Mouse (Mus musculus): ENCODE measurements around the gene Macrod2. TPM values are rescaled to one million over a fixed set of nuclear protein-coding genes. Genes with fewer than 3 reads are reported as not detected.

Macrod2 gene
- polyA plus RNA-seq, 1 experiment from 2014 or later, result 45.9 TPM

DNA sequence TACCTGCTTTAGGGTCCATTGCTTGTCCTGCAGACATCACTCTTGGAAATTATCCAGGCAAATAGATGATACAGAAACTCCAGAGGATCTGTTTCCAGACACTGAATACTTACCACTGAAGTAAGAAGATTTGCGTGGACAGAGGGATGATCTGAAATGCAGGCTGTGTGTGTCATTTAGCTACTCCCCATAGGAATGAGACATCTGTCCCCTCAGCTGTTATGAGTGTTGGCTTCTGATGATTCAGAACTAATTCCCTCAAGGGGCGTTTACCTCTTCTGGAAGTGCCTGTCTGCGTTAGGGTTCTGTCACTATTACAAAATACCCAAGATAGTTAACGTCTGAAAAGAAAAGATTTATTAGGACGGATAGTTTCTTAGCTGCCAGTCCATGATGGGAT lies 576.7 kb downstream of the Macrod2 start:
- H3K27ac ChIP-seq (ENCODE audit: low read depth, low read length), result no peak overlapping the region
- no peaks in the 10 kb centered on the region for H3K9me3 ChIP-seq (ENCODE audit: control insufficient read depth, low read length)
- no peak overlapping the region for H3K9ac ChIP-seq (ENCODE audit: low read length)
- no peak overlapping the region for H3K4me2 ChIP-seq
- DNase-seq (ENCODE audit: low spot score, missing footprints) (no peak), ATAC-seq (ENCODE audit: low FRiP score) (no peak)
- H3K27me3 ChIP-seq (ENCODE audit: control insufficient read depth, insufficient read depth, low read length), result no peaks in the 10 kb centered on the region
- H3K4me1 ChIP-seq (ENCODE audit: control insufficient read depth, insufficient read depth, low read length), result no peaks in the 10 kb centered on the region
- WGBS, result 75% methylated on average over 5 of the region's 5 CpGs
- H3K36me3 ChIP-seq (ENCODE audit: control insufficient read depth, insufficient read depth, low read length), result no peaks in the 10 kb centered on the region
- H3K4me3 ChIP-seq (ENCODE audit: low read depth, low read length), result no peak overlapping the region

DNA sequence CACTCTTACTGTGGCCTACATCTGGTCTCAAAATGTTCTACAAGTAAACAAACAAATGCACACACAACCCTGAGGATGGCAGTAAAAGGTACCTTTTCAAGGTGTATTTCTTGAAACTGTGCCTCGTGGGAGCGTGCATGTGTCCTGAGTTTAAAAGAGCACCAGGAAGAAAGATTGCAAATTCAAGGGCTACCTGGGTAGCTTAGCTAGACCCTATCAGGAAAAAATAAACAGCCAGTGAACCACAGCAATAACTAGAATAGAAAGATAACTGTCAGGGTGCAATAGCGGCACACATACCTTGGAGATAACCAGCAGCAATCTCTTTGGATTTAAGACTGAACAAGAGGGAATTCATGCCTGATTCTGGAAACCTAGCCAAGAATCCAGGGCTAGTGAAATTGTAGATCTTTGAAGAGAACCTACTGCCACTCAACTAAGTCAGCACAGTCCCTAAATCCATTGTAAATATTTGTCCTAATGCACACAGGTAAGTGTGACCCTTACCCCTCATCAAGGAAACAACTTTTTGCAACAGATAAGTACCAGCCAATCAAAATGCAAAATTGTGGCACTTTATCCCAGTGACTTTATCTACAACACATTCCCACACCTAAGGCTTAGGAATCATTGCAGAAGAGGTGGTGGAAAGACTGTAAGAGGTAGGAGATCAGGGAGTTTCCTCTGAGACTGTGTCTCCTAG lies 590.7 kb downstream of the Macrod2 start:
- no peak overlapping the region for H3K4me3 ChIP-seq (ENCODE audit: low read depth, low read length)
- 92% methylated on average over 3 of the region's 3 CpGs for WGBS
- H3K27ac ChIP-seq (ENCODE audit: low read depth, low read length), result no peak overlapping the region
- ATAC-seq (ENCODE audit: low FRiP score) (no peak), DNase-seq (ENCODE audit: low spot score, missing footprints) (no peak)
- no peaks in the 10 kb centered on the region for H3K27me3 ChIP-seq (ENCODE audit: control insufficient read depth, insufficient read depth, low read length)
- no peak overlapping the region for H3K4me2 ChIP-seq
- no peak overlapping the region for H3K9ac ChIP-seq (ENCODE audit: low read length)
- H3K36me3 ChIP-seq (ENCODE audit: control insufficient read depth, insufficient read depth, low read length), result no peaks in the 10 kb centered on the region
- H3K4me1 ChIP-seq (ENCODE audit: control insufficient read depth, insufficient read depth, low read length), result no peaks in the 10 kb centered on the region
- no peaks in the 10 kb centered on the region for H3K9me3 ChIP-seq (ENCODE audit: control insufficient read depth, low read length)

DNA sequence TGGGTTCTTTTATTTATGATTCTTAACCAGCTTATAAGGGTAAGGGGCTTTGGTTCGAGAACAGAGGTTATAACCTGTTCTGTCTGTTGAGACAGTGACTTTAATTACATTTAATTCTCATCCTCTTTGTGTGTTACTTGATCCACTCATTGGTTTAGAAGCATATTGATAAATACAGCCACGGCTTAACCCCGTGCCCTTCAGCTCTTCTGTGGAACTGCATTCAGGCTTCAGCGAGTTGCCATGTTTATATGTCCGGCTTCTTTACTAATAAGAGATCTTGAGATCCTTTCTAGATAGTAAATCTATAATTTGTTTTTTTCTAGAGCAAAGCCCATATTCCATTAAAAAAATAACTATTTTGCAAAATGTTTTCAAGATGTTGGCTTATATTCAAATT lies 608.7 kb downstream of the Macrod2 start:
- Histone ChIP-seq H3K4me3 (ENCODE audit: low read depth, low read length) (no peak overlapping the region), H3K27ac (ENCODE audit: low read depth, low read length) (no peak overlapping the region), H3K4me2 (no peak overlapping the region), H3K36me3 (ENCODE audit: control insufficient read depth, insufficient read depth, low read length) (no peaks in the 10 kb centered on the region), H3K27me3 (ENCODE audit: control insufficient read depth, insufficient read depth, low read length) (no peaks in the 10 kb centered on the region), H3K9me3 (ENCODE audit: control insufficient read depth, low read length) (no peaks in the 10 kb centered on the region), H3K9ac (ENCODE audit: low read length) (no peak overlapping the region), H3K4me1 (ENCODE audit: control insufficient read depth, insufficient read depth, low read length) (no peaks in the 10 kb centered on the region)
- 14% methylated on average over 5 of the region's 5 CpGs for WGBS
- ATAC-seq (ENCODE audit: low FRiP score), result peak; percentile 54; the same call in 1 of the 2 replicates
- DNase-seq (ENCODE audit: low spot score, missing footprints), result peak; percentile 88

DNA sequence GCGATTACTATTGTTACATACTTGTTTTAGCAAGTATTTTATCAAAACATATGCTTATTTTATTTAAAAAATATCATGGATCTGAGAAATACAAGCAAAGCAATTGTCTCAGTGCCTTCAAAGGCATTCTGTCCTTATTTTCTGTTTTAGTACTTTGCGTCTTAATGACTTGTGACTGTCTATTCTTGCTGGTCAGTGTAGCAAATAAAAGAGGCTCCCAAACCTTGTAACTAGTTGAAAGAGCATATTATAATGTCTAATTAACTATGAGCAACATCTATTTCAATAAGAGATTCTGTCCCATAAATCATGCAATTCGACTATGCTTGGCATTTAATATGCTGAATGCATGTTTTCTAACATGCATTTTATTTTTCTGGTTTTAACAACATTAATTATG lies 609.2 kb downstream of the Macrod2 start:
- Histone ChIP-seq H3K9ac (ENCODE audit: low read length) (no peak overlapping the region), H3K36me3 (ENCODE audit: control insufficient read depth, insufficient read depth, low read length) (no peaks in the 10 kb centered on the region), H3K4me3 (ENCODE audit: low read depth, low read length) (no peak overlapping the region), H3K4me2 (no peak overlapping the region), H3K9me3 (ENCODE audit: control insufficient read depth, low read length) (no peaks in the 10 kb centered on the region), H3K27ac (ENCODE audit: low read depth, low read length) (no peak overlapping the region), H3K27me3 (ENCODE audit: control insufficient read depth, insufficient read depth, low read length) (no peaks in the 10 kb centered on the region), H3K4me1 (ENCODE audit: control insufficient read depth, insufficient read depth, low read length) (no peaks in the 10 kb centered on the region)
- DNase-seq (ENCODE audit: low spot score, missing footprints) (peak; percentile 41), ATAC-seq (ENCODE audit: low FRiP score) (no peak)
- 59% methylated on average over 3 of the region's 3 CpGs for WGBS

DNA sequence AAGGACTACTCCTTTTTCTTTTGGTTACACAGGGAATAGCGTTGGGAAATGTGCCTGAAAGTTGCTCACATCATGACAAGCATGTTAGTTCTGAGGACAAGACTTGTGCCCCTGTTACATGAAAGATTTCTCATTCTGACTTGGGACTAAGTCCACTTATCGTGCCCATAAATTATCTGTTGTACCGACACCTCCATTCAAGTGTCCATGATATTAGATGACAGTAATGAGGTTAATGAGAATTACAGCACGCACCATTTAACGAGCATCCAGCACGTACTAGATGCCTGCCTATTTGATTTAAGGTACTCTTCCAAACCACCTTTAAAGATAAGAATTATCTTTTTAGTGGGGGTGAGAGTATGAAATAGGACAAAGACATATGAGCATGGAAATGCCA lies 610.5 kb downstream of the Macrod2 start:
- H3K4me1 ChIP-seq (ENCODE audit: control insufficient read depth, insufficient read depth, low read length), result no peaks in the 10 kb centered on the region
- DNase-seq (ENCODE audit: low spot score, missing footprints) (peak; percentile 72), ATAC-seq (ENCODE audit: low FRiP score) (no peak)
- no peak overlapping the region for H3K4me2 ChIP-seq
- H3K36me3 ChIP-seq (ENCODE audit: control insufficient read depth, insufficient read depth, low read length), result no peaks in the 10 kb centered on the region
- H3K27ac ChIP-seq (ENCODE audit: low read depth, low read length), result no peak overlapping the region
- no peaks in the 10 kb centered on the region for H3K9me3 ChIP-seq (ENCODE audit: control insufficient read depth, low read length)
- no peak overlapping the region for H3K9ac ChIP-seq (ENCODE audit: low read length)
- H3K4me3 ChIP-seq (ENCODE audit: low read depth, low read length), result no peak overlapping the region
- no peaks in the 10 kb centered on the region for H3K27me3 ChIP-seq (ENCODE audit: control insufficient read depth, insufficient read depth, low read length)
- WGBS, result 91% methylated on average over 6 of the region's 6 CpGs

DNA sequence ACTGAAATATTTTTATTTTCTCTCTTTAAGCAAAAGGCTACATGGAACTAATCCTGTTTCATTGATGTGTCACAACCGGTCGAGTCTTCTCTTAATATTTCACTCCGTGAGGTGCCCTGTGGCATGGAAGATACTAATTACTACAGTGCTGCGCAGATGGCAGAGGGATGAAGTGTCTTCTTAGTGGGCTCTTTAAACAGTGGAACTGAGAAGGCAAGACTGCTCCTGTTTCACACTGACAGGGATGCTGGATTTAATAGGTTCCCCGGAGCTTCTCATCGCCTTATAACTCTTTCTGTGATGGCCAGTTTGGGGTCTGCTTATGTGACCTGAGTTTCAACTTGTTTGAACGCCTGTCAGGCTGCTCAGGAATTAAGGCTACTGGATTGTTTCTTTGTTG lies 612.6 kb downstream of the Macrod2 start:
- Histone ChIP-seq H3K4me1 (ENCODE audit: control insufficient read depth, insufficient read depth, low read length) (no peaks in the 10 kb centered on the region), H3K36me3 (ENCODE audit: control insufficient read depth, insufficient read depth, low read length) (no peaks in the 10 kb centered on the region), H3K4me3 (ENCODE audit: low read depth, low read length) (no peak overlapping the region), H3K9me3 (ENCODE audit: control insufficient read depth, low read length) (no peaks in the 10 kb centered on the region), H3K9ac (ENCODE audit: low read length) (no peak overlapping the region), H3K27me3 (ENCODE audit: control insufficient read depth, insufficient read depth, low read length) (no peaks in the 10 kb centered on the region), H3K4me2 (no peak overlapping the region), H3K27ac (ENCODE audit: low read depth, low read length) (no peak overlapping the region)
- 54% methylated on average over 7 of the region's 7 CpGs for WGBS
- DNase-seq (ENCODE audit: low spot score, missing footprints) (no peak), ATAC-seq (ENCODE audit: low FRiP score) (no peak)

DNA sequence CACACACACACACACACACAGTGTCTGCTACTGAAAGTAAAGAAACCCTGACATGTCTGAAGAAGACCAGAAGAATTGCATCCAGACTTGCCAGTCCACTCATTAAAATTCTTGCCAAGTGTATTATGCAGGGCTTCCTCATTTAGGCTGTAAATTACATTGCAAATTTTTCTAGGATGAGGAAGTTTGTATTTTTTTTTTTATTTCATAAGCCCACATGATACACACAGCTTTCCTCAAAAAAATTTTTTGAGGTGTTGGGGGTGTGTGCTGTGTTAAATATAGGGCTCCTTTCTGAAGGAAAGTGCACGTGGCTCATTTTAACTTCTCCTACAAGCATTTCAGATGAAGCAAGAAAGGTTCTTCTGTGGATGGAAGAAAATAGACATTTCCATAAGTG lies 613.3 kb downstream of the Macrod2 start:
- H3K4me2 ChIP-seq, result no peak overlapping the region
- H3K4me1 ChIP-seq (ENCODE audit: control insufficient read depth, insufficient read depth, low read length), result no peaks in the 10 kb centered on the region
- H3K27me3 ChIP-seq (ENCODE audit: control insufficient read depth, insufficient read depth, low read length), result no peaks in the 10 kb centered on the region
- H3K9me3 ChIP-seq (ENCODE audit: control insufficient read depth, low read length), result no peaks in the 10 kb centered on the region
- 77% methylated on average over 1 of the region's 1 CpGs for WGBS
- H3K9ac ChIP-seq (ENCODE audit: low read length), result no peak overlapping the region
- no peaks in the 10 kb centered on the region for H3K36me3 ChIP-seq (ENCODE audit: control insufficient read depth, insufficient read depth, low read length)
- no peak overlapping the region for H3K27ac ChIP-seq (ENCODE audit: low read depth, low read length)
- ATAC-seq (ENCODE audit: low FRiP score), result no peak
- H3K4me3 ChIP-seq (ENCODE audit: low read depth, low read length), result no peak overlapping the region
- DNase-seq (ENCODE audit: low spot score, missing footprints), result peak; percentile 45

DNA sequence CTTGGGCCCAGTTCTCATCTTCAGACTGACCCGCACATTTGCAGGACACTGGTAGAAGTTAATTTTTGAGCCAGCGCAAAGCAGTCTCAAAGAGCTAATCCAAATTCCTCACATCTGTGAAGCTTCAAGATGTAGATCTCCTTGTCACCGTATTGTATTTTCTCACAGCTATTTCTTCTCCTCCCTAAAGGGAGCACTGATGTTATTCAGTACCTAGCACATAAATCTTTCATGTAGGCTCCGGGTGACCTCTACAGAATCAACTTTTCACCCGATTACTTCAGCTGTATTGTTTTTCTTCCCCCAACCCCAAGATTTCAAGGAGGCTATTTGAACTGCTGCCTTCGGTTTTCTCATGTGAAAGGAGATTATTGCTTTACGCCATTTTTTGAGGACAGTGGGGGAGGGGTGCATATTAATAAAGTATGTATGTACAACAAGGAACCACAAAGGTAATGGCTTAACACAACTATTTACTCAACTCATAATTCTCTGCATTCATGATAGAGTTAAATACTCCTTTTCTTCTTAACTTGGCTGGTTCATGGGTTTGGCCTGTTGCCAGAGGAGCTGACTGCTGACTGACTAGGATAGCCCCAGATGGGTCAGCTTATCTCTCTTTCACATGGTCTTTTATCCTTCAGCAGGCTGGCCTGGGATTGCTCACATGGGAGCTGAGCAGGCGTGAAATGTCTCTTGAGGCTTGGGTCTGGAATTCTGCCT lies 618.5 kb downstream of the Macrod2 start:
- Histone ChIP-seq H3K36me3 (ENCODE audit: control insufficient read depth, insufficient read depth, low read length) (no peaks in the 10 kb centered on the region), H3K9ac (ENCODE audit: low read length) (no peak overlapping the region), H3K9me3 (ENCODE audit: control insufficient read depth, low read length) (no peaks in the 10 kb centered on the region), H3K27me3 (ENCODE audit: control insufficient read depth, insufficient read depth, low read length) (no peaks in the 10 kb centered on the region), H3K4me2 (no peak overlapping the region), H3K27ac (ENCODE audit: low read depth, low read length) (no peak overlapping the region), H3K4me3 (ENCODE audit: low read depth, low read length) (no peak overlapping the region), H3K4me1 (ENCODE audit: control insufficient read depth, insufficient read depth, low read length) (peaks cover 2% of the 10 kb centered on the region; the same call in 1 of the 2 replicates)
- ATAC-seq (ENCODE audit: low FRiP score) (peak; percentile 64), DNase-seq (ENCODE audit: low spot score, missing footprints) (peak; percentile 84)
- 61% methylated on average over 8 of the region's 8 CpGs for WGBS

DNA sequence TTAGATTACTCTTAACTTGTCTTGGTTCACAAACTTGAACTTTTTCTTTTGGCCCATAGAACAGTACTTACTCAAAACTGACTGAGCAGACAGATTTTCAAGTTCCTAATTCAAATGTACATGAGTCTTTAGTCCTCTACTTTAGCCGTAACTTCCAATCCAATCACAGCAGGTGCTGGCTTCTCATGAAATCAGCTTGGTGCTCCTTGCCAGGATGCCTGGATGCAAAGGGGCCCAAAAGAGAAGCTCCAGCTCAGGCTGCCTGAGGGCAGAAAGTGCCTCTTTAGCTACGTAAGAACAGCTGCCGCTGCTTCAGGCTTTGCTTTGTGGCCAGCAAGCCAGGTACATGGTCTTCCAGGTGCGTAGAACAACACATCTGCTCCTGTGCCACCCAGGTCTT lies 627.9 kb downstream of the Macrod2 start:
- Histone ChIP-seq H3K27me3 (ENCODE audit: control insufficient read depth, insufficient read depth, low read length) (no peaks in the 10 kb centered on the region), H3K4me3 (ENCODE audit: low read depth, low read length) (no peak overlapping the region), H3K27ac (ENCODE audit: low read depth, low read length) (no peak overlapping the region), H3K4me2 (no peak overlapping the region), H3K4me1 (ENCODE audit: control insufficient read depth, insufficient read depth, low read length) (0 out of 2 replicates have a peak, but pooled peaks cover 2% of the 10 kb centered on the region), H3K36me3 (ENCODE audit: control insufficient read depth, insufficient read depth, low read length) (no peaks in the 10 kb centered on the region), H3K9ac (ENCODE audit: low read length) (no peak overlapping the region), H3K9me3 (ENCODE audit: control insufficient read depth, low read length) (no peaks in the 10 kb centered on the region)
- DNase-seq (ENCODE audit: low spot score, missing footprints) (no peak), ATAC-seq (ENCODE audit: low FRiP score) (no peak)
- WGBS, result 85% methylated on average over 4 of the region's 4 CpGs
